Mouse (Mus musculus) G1E (cell line): ENCODE results near the gene Psmb6. TPM values are rescaled to one million over a fixed set of nuclear protein-coding genes. Genes with fewer than 3 reads are reported as not detected.
"Not testable (repeated sequence)": the region's sequence is repeated elsewhere in the genome, so short reads cannot be mapped to it uniquely, and the experiment has no call there.

Experiments used
- ATAC-seq: 2 replicates; pipeline ENCODE4 v1.8.0; 2016; ENCODE audit warnings: mild to moderate bottlenecking; ENCODE audit not compliant: insufficient number of reproducible peaks, poor library complexity, low FRiP score, severe bottlenecking; ENCODE audit errors: extremely low read depth
- DNase-seq: peaks from one replicate; pipeline ENCODE4 v3.0.0; 2012; ENCODE audit warnings: low spot score
- H3K27me3 ChIP-seq: 2 replicates; pipeline ENCODE4 v1.6.1; 2012; ENCODE audit warnings: mild to moderate bottlenecking, low read length, inconsistent platforms; ENCODE audit not compliant: insufficient read depth
- H3K36me3 ChIP-seq: replicated peaks from 2 replicates; pipeline ENCODE3; 2012; ENCODE audit warnings: mild to moderate bottlenecking, inconsistent platforms
- H3K4me1 ChIP-seq: 2 replicates; pipeline ENCODE4 v1.6.1; 2012; ENCODE audit warnings: low read depth, low read length, inconsistent platforms, mixed read lengths; ENCODE audit not compliant: insufficient read depth
- H3K4me3 ChIP-seq: 2 replicates; pipeline ENCODE4 v1.5.1; 2012; ENCODE audit warnings: low read depth, mild to moderate bottlenecking, inconsistent platforms, low read length, moderate library complexity, mixed read lengths
- H3K9me3 ChIP-seq: replicated peaks from 2 replicates; pipeline ENCODE4 v1.6.1; 2012; ENCODE audit warnings: inconsistent platforms
- CTCF ChIP-seq: IDR thresholded peaks from 2 replicates; pipeline ENCODE4 v1.5.1; 2012; ENCODE audit warnings: low read depth, low read length, inconsistent platforms, mixed read lengths
- GATA1 ChIP-seq: IDR thresholded peaks from 2 replicates; pipeline ENCODE4 v1.6.1; 2012; ENCODE audit warnings: borderline replicate concordance, low read length, inconsistent platforms, mixed read lengths
- GATA2 ChIP-seq: IDR thresholded peaks from 2 replicates; pipeline ENCODE4 v1.6.1; 2012; ENCODE audit warnings: low read depth, low read length, inconsistent platforms, borderline replicate concordance
- POLR2AphosphoS5 ChIP-seq: IDR thresholded peaks from 2 replicates; pipeline ENCODE4 v1.6.1; 2012; ENCODE audit warnings: low read depth, low read length, inconsistent platforms; ENCODE audit not compliant: insufficient replicate concordance
- TAL1 ChIP-seq: conservative IDR thresholded peaks from 2 replicates; pipeline ENCODE4 v1.6.1; 2012; ENCODE audit warnings: low read depth, low read length, inconsistent platforms, mixed read lengths
- polyA plus RNA-seq: library from polyadenylated mRNA; stranded (reverse); fragments of >175 nt; gene quantifications from 2 replicates; pipeline ENCODE4 v1.2.3, GENCODE M21; 2012
- total RNA-seq, 2 experiments: library from RNA; stranded (forward) in 1 of 2; stranded (reverse) in 1 of 2; fragments of 200-1000 nt in 1 of 2; fragments of >200 nt in 1 of 2; fragmentation: Nextera tagmentation in 1 of 2; gene quantifications; 2 replicates each; pipeline ENCODE4 v1.2.3; 2014 to 2017

The Psmb6 gene
- total and polyA plus RNA-seq, 3 experiments: 116 to 212 (median 181) TPM

DNA sequence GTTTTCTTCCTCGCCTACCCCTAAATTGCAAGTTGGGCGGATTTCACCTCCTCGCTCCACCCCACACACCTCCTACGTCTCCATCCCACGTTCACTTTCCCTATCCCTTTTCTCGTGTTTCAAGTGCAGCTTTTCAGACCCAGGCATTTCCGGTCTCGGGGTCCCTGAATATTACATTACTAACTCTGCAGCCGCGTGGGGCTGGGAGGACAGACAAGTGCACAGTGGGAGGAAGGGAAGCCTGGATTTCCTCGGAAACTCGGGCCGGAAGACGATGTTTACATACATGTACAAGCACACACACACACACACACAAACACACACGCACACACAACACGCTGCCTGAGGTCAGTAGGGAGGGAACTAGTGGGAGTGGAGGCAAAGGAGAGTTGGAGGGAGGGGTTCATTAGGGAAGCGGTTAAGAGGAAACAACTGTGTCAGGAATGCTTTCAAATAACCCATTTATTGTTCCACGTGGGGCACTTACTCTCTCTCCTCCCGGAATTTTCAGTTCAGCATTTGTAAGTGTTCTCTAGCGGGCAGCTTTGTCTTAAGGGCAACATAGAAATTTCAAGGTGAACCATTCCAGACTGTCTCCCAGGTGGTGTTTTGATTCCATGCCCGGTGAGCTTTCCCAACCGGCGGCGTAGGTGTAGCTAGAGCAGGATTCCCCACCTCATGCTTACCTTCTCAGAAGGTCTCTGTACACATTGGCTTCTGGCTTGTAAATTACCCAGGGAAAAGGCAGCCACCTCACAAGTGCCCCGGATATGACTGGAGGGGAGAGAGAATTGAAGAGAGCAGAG, 38.5 kb downstream of the Psmb6 start:
- H3K36me3 ChIP-seq: peaks cover 37% of the 10 kb centered on the region
- H3K4me1 ChIP-seq: peaks cover 57% of the 10 kb centered on the region
- peak; percentile 20 for DNase-seq
- H3K9me3 ChIP-seq: no peaks in the 10 kb centered on the region
- peak overlapping the region; percentile 95 for H3K4me3 ChIP-seq
- ATAC-seq: no peak
- no peaks in the 10 kb centered on the region for H3K27me3 ChIP-seq
- TF ChIP-seq CTCF (no peak), GATA2 (no peak), GATA1 (no peak), POLR2AphosphoS5 (no peak)

DNA sequence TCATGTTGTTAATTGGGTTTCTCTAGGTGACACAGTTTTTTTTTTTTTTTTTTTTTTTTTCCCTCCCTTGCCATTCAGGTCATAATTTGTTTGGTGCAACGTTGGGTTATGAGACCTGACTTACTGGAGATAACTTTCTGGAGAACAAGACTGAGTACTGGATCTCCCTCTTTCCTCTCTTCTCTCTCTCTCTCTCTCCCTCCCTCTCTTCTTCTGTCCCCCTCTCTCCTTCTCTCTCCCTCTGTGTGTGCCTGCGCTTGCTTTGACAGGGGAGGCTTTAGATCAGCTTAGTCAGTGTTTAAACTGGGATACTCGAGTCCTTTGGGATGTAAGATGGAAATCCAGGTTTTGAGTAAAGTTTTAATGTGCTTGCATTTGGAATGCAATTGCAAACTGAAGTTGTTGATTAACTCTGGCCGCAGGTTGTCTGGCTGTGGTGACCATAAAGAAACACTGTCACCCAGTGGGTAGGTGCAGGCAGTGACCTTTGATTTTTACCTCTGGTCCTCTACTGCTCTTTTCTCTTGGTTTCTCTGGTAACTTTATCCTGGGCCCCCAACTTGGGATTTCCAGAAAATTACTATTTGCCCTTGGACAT, 39.2 kb downstream of the Psmb6 start:
- peak overlapping the region; percentile 95; the same call in 1 of the 2 replicates for H3K4me3 ChIP-seq
- no peak for DNase-seq
- peaks cover 63% of the 10 kb centered on the region for H3K4me1 ChIP-seq

DNA sequence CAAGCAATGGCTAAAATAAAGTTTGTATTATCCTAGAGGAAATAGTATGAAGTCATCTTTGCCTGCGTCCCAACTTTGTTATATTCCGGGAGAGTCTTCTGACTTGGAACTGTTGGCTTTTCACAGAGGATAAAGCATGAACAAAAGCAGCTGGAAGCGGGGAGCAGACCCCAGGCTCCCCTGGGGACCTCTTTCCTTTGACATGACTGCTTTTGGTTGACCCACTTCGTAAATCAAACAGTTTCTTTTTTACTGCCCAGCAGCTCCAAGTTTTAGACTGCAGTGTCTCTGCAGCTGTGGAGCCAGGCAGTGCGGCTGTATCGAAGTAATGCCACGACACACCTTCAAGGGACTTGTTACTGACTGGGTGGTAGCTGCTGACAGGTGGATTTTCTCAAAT, 41.4 kb downstream of the Psmb6 start:
- Histone ChIP-seq H3K4me3 (no peak overlapping the region), H3K27me3 (no peaks in the 10 kb centered on the region), H3K4me1 (peaks cover 84% of the 10 kb centered on the region), H3K36me3 (peaks cover 50% of the 10 kb centered on the region), H3K9me3 (no peaks in the 10 kb centered on the region)
- TF ChIP-seq GATA1 (no peak), GATA2 (no peak)
- ATAC-seq (no peak), DNase-seq (no peak)

More for the DNA sequence above, 39.2 kb downstream of the Psmb6 start:
- no peak for TF ChIP-seq TAL1
- TF ChIP-seq GATA1: no peak
- TF ChIP-seq GATA2: no peak
- no peak for TF ChIP-seq CTCF
- TF ChIP-seq POLR2AphosphoS5: no peak
- no peak for ATAC-seq
- no peaks in the 10 kb centered on the region for H3K9me3 ChIP-seq
- H3K27me3 ChIP-seq: no peaks in the 10 kb centered on the region
- peaks cover 41% of the 10 kb centered on the region for H3K36me3 ChIP-seq

DNA sequence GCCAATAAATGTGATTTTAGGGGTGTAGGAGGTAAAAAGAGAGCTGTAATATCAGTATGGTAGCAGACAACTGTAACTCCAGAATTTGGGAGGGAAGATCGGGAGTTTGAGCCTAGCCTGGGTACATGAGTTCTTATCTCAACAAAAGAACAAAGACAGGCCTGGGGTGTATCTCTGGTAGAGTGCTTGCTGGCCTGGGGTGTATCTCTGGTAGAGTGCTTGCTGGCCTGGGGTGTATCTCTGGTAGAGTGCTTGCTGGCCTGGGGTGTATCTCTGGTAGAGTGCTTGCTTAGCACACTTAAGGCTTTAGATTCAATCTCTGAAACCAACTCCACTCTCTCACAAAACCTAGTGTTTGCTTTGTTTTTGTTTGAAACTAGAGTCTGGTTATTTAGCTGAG, 45.4 kb downstream of the Psmb6 start:
- DNase-seq, H3K4me3 ChIP-seq, H3K9me3 ChIP-seq, ATAC-seq, H3K27me3 ChIP-seq: not testable (repeated sequence)
- Histone ChIP-seq H3K4me1 (peaks cover 74% of the 10 kb centered on the region), H3K36me3 (peaks cover 64% of the 10 kb centered on the region)

DNA sequence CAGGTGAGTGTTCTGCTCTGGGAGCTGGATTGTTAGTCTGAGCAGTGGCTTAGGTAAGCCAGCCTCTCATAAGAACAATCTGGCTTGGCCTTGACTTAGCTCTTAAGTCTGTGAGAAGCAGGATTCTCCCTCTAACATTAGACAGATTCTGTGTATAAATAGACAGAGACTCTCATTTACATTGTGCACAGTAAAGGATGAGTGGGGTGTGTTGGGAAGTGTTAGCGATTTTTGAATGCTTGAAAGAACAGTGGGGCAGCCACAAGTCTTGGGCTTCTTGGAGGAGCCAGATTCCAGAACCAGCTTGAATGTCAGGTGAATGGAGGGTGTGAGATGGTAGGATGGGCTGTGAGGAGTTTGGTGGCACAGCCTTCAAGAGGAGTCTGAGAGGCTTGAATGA, 46.5 kb downstream of the Psmb6 start:
- Histone ChIP-seq H3K36me3 (peaks cover 61% of the 10 kb centered on the region), H3K9me3 (no peaks in the 10 kb centered on the region), H3K4me3 (peak overlapping the region; percentile 22; the same call in 1 of the 2 replicates), H3K4me1 (peaks cover 76% of the 10 kb centered on the region), H3K27me3 (no peaks in the 10 kb centered on the region)
- no peak for TF ChIP-seq POLR2AphosphoS5
- TF ChIP-seq GATA1: no peak
- TF ChIP-seq TAL1: no peak
- TF ChIP-seq CTCF: no peak
- TF ChIP-seq GATA2: no peak
- no peak for DNase-seq
- no peak for ATAC-seq

DNA sequence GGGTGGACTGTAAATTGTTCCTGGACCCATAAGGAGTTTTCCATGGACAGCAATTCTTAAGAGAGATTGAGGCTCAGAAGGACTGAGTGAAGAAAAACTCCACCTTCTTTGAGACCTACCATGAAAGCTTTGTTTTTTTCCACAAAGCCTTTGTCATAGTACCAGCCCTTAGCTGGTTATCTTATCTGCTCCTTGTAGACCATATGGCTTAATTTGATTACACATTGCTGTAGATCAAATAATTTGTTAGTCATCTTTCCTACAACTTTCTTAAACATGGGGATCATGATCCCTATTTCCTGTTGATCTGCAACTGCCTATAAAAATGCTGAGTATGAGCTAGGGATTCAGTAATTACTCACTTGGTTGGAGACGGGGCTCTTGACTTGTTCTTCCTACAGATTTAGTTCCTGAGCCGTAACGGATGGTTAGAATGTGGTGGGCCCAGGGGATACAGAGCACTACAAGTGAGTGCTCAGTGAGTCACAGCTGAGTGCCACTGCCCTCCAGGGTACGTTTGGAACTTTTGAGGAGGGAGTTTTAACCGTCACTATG, 47.3 kb downstream of the Psmb6 start:
- peak overlapping the region; percentile 22; the same call in 1 of the 2 replicates for H3K4me3 ChIP-seq
- ATAC-seq (peak; percentile 48; the same call in 1 of the 2 replicates), DNase-seq (peak; percentile 19)
- peaks cover 75% of the 10 kb centered on the region for H3K4me1 ChIP-seq
- H3K27me3 ChIP-seq: no peaks in the 10 kb centered on the region
- TF ChIP-seq GATA2 (no peak), CTCF (no peak), TAL1 (peak; percentile 55), GATA1 (no peak), POLR2AphosphoS5 (no peak)
- no peaks in the 10 kb centered on the region for H3K9me3 ChIP-seq
- peaks cover 60% of the 10 kb centered on the region for H3K36me3 ChIP-seq
